Mouse (Mus musculus) adrenal gland, postnatal 14 days (tissue): ENCODE data around the gene Ppp1cb. TPM values are rescaled to one million over a fixed set of nuclear protein-coding genes. Genes with fewer than 3 reads are reported as not detected.

ENCODE experiments used
- total RNA-seq: library from RNA; stranded (reverse); gene quantifications from 2 replicates; pipeline ENCODE4 v1.2.3, GENCODE M21; 2021

Gene Ppp1cb
- total RNA-seq, 1 experiment from 2014 or later: 358 TPM

Other genes starting within 250 kb of the Ppp1cb start
- 0.26 TPM in 1 of 2 replicates, not detected in the other for gene Plb1, start 226.1 kb upstream of the Ppp1cb start, total RNA-seq
- 48.5 and 51.4 TPM in 2 replicates for gene Yes1, start 152.3 kb downstream of the Ppp1cb start, total RNA-seq